Mouse (Mus musculus) megakaryocyte-erythroid progenitor cell, adult 5 weeks (primary cell): ENCODE data around the gene Lrrc42. TPM values are rescaled to one million over a fixed set of nuclear protein-coding genes. Genes with fewer than 3 reads are reported as not detected.

Experiments used
- polyA plus RNA-seq: library from polyadenylated mRNA; stranded (reverse); fragments of >175 nt; gene quantifications from 2 replicates; pipeline ENCODE4 v1.2.3, GENCODE M21; 2012

Gene Lrrc42
- polyA plus RNA-seq, result 6.5 TPM in 2 replicates

GRCm38 (mm10) chr4:107253125-107254091 is at the start of gene Lrrc42, which contains the start of gene Hspb11:
Gene Lrrc42 (minus strand): TSS chr4:107253532.
Gene Hspb11 (plus strand): TSS chr4:107253593.

GRCm38 (mm10) chr4:107208880-107209279 is 44.5 kb downstream of the Lrrc42 start, which contains the start of gene Ldlrad1:
Gene Ldlrad1 (plus strand): TSS chr4:107209180.

Other genes starting within 250 kb of the Lrrc42 start
- 41.6 and 46.4 TPM in 2 replicates for gene Mrpl37, start 186.7 kb downstream of the Lrrc42 start, polyA plus RNA-seq
- gene Cyb5rl, start 186.5 kb downstream of the Lrrc42 start, polyA plus RNA-seq, result 7.3 and 11.1 TPM in 2 replicates
- not detected in 2 replicates for gene Cdcp2, start 156.6 kb downstream of the Lrrc42 start, polyA plus RNA-seq
- 141 and 151 TPM in 2 replicates for gene Tmem59, start 75.1 kb downstream of the Lrrc42 start, polyA plus RNA-seq
- gene Tceanc2, start 74.4 kb downstream of the Lrrc42 start, polyA plus RNA-seq, result 23.4 and 25.8 TPM in 2 replicates
- not detected in 2 replicates for gene Ldlrad1, start 44.4 kb downstream of the Lrrc42 start, polyA plus RNA-seq
- 3.8 and 5.1 TPM in 2 replicates for gene Hspb11, start 61 bp upstream of the Lrrc42 start, polyA plus RNA-seq
- gene Dio1, start 53.6 kb upstream of the Lrrc42 start, polyA plus RNA-seq, result not detected in 2 replicates
- gene Yipf1, start 60.8 kb upstream of the Lrrc42 start, polyA plus RNA-seq, result 19.4 and 19.6 TPM in 2 replicates
- 5.1 and 7.0 TPM in 2 replicates for gene Ndc1, start 114.3 kb upstream of the Lrrc42 start, polyA plus RNA-seq
- 0.56 and 1.2 TPM in 2 replicates for gene Glis1, start 181.1 kb upstream of the Lrrc42 start, polyA plus RNA-seq